Mouse (Mus musculus) erythroblast, embryonic 14.5 days (primary cell): ENCODE measurements around the gene Dlec1. TPM values are rescaled to one million over a fixed set of nuclear protein-coding genes. Genes with fewer than 3 reads are reported as not detected.

ENCODE experiments used
- H3K27me3 ChIP-seq: 2 replicates; pipeline ENCODE4 v1.6.1; 2012; ENCODE audit warnings: inconsistent platforms; ENCODE audit not compliant: control insufficient read depth
- H3K36me3 ChIP-seq: 2 replicates; pipeline ENCODE4 v1.6.1; 2012; ENCODE audit warnings: mild to moderate bottlenecking, inconsistent platforms; ENCODE audit not compliant: control insufficient read depth
- H3K4me1 ChIP-seq: 2 replicates; pipeline ENCODE4 v1.6.1; 2012; ENCODE audit warnings: inconsistent platforms; ENCODE audit not compliant: control insufficient read depth
- H3K4me3 ChIP-seq: replicated peaks from 2 replicates; pipeline ENCODE3; 2012; ENCODE audit warnings: moderate library complexity, mild to moderate bottlenecking, inconsistent platforms
- H3K9me3 ChIP-seq: 2 replicates; pipeline ENCODE4 v1.6.1; 2012; ENCODE audit warnings: low read length, inconsistent platforms, mixed read lengths; ENCODE audit not compliant: control insufficient read depth
- GATA1 ChIP-seq: IDR thresholded peaks from 2 replicates; pipeline ENCODE4 v1.6.1; 2012; ENCODE audit warnings: low read length, inconsistent platforms, mixed read lengths
- TAL1 ChIP-seq: IDR thresholded peaks from 3 replicates; pipeline ENCODE4 v1.6.1; 2012; ENCODE audit warnings: low read length, inconsistent platforms, mixed read lengths
- polyA plus RNA-seq: library from polyadenylated mRNA; stranded (reverse); fragments of >175 nt; gene quantifications from 2 replicates; pipeline ENCODE4 v1.2.3, GENCODE M21; 2012

The Dlec1 gene
- polyA plus RNA-seq, 1 experiment = not detected

DNA sequence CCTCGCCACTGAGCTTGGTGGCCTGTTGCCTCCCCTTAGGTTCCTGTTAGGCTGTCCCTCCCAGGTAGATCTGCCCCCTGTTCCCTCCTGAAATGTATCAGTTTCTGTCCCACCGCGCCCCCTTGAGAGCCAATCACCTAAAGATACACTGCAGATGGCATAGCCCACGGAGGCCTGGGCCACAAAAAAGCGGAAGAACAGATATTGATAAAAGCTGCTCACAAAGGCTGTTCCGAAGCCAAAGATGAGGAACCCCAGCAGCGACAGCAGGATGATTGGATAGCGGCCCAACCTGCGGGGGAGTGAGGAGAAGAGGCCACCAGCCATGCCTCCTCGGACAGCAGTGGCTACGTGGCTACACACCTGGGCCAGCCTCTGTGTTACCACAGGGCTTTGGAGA is 77.0 kb downstream of the Dlec1 start:
- TF ChIP-seq GATA1 (no peak), TAL1 (no peak)

DNA sequence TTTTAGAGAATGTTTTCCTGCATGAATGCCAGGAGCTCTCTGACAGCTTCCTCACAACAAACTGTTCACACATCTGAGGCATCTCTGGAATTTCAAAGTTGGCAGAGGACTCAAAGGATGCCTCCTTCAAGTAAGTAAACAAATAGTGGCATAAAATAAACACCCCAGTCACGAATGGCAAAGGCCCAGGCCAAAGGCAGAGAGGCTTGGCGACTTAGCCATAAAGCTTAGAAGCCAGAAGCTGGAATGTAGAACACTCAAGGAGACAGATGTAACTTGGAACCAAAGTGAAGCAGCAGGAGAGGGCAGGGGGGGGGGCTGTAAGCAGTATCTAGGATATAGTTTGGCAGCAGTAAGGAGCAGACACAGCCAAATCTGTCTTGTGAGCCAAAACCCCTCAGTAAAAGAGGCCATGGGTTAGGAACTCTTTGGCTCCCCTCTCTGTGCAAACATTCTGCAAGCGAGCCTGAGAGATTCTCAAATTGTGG is 79.0 kb downstream of the Dlec1 start:
- Histone ChIP-seq H3K27me3 (no peaks in the 10 kb centered on the region), H3K36me3 (no peaks in the 10 kb centered on the region), H3K4me3 (no peak overlapping the region), H3K4me1 (no peaks in the 10 kb centered on the region), H3K9me3 (no peaks in the 10 kb centered on the region)
- no peak for TF ChIP-seq GATA1
- no peak for TF ChIP-seq TAL1

More for the DNA sequence above, 77.0 kb downstream of the Dlec1 start:
- no peak overlapping the region for H3K4me3 ChIP-seq
- H3K27me3 ChIP-seq = no peaks in the 10 kb centered on the region
- no peaks in the 10 kb centered on the region for H3K36me3 ChIP-seq
- no peaks in the 10 kb centered on the region for H3K4me1 ChIP-seq
- H3K9me3 ChIP-seq = no peaks in the 10 kb centered on the region

DNA sequence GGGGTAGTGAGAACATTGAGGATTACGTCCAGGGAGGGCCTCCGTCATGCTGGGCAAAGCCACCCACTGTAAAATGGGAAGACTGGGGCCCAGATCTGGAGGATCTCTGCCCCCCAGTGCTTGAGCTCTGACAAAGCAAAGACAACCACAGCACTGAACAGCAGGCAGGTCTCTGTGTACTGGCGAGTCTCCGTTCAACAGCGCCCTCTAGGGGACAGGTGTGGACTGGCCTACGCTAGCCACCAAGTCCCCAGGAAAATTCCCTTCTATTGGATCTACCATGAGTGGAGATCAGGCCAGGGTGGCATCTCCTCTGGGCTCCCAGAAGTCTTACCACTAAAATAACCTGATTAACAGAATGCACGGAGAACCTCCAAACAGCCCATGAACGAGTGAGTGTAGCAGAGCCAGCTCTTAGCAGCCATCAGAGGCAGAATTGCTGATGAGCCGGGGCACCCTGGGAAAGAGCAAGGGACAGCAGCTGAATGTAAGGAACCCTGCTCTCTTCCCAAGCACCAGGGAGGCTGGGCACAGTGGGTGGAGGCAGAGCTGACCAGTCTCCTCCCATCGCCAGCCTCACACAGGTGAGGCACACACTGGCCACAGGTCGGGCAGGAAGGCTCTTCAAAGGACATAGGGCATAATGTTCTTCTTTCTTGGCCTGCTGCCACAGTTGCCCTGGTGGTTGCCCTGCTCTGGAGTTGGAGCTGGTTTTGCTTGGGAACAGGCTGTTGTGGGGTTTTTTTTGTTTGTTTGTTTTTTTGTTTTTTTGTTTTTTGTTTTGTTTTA is 90.1 kb downstream of the Dlec1 start:
- H3K27me3 ChIP-seq = no peaks in the 10 kb centered on the region
- no peaks in the 10 kb centered on the region for H3K4me1 ChIP-seq
- no peaks in the 10 kb centered on the region for H3K36me3 ChIP-seq
- no peak overlapping the region for H3K4me3 ChIP-seq
- no peaks in the 10 kb centered on the region for H3K9me3 ChIP-seq
- no peak for TF ChIP-seq TAL1
- no peak for TF ChIP-seq GATA1

Other genes starting within 250 kb of the Dlec1 start
- gene Ctdspl, start 176.0 kb upstream of the Dlec1 start, polyA plus RNA-seq = 0.14 and 0.23 TPM in 2 replicates
- not detected in 2 replicates for gene Vill, start 49.7 kb upstream of the Dlec1 start, polyA plus RNA-seq
- gene Plcd1, start 9.0 kb upstream of the Dlec1 start, polyA plus RNA-seq = 0.01 TPM in 1 of 2 replicates, not detected in the other
- 0.04 TPM in 1 of 2 replicates, not detected in the other for gene Acaa1b, start 54.6 kb downstream of the Dlec1 start, polyA plus RNA-seq
- gene Gm47289, start 56.7 kb downstream of the Dlec1 start, polyA plus RNA-seq = not detected in 2 replicates
- gene Slc22a13, start 106.6 kb downstream of the Dlec1 start, polyA plus RNA-seq = not detected in 2 replicates
- gene Oxsr1, start 219.9 kb downstream of the Dlec1 start, polyA plus RNA-seq = 0.87 and 0.88 TPM in 2 replicates
- gene Acaa1a, start 237.2 kb downstream of the Dlec1 start, polyA plus RNA-seq = 0.79 and 1.7 TPM in 2 replicates
- 0.63 and 1.7 TPM in 2 replicates for gene Myd88, start 238.9 kb downstream of the Dlec1 start, polyA plus RNA-seq